Mouse (Mus musculus): ENCODE measurements at regions not wholly inside any gene's neighbourhood (a gene's known extent, or its start where the extent isn't known, plus 50 kb on each side); places are given as distances from the start of the nearest gene placed in this dataset.

DNA sequence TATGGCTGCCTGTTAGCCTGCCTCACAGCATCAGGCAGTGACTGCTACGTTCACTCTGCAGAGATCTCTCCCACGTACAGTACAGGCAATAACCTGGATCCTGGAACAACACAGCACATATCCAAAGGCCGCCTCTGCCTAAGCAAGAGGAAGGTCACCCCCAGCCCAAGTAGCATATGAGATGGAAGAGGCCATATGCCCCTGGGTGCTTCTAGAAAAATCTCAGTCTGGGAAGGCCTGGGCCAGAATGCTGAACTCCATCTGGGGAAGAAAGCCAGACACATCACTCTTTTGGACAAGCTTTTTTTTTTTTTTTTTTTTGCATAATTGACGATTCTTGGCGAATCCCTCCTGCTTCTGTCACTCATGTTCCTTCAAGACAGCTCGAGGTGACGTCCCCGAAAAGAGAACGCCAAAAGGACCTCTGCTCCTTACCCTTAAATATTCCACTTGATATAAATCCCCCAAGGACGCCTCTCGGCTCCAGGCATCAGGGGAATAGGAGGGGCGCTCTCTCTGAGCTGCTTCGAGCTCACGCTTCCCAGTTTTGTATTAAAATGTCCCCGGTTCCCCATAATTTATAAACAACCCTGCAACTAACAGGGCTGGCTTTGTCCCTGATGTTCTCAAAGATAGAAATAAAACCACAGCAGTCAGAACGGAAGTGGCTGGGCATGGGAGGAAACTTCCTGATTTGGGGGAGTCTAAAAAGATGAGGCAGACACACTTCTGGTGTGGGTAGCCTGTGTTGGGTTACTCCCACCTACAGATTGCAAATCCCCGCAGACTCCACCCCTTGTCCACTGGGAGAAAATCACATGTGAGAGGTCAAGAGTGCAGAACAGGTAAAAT, 150.4 kb downstream of the Cryba4 start:
- TF ChIP-seq CTCF (IDR thresholded peaks at IDR 0.05; ENCODE audit: low read depth, low read length) (no peak), POLR2A (IDR thresholded peaks at IDR 0.05; ENCODE audit: insufficient read depth, low read length) (no peak), EP300 (IDR thresholded peaks at IDR 0.05; ENCODE audit: insufficient read depth, low read depth, low read length) (no peak)
- Histone ChIP-seq H3K9me3 (replicated peaks; ENCODE audit: control insufficient read depth, insufficient read depth, low read length, poor library complexity, severe bottlenecking) (no peaks in the 10 kb centered on the region), H3K4me1 (ENCODE audit: control insufficient read depth, insufficient read depth, low read length) (no peaks in the 10 kb centered on the region), H3K27me3 (ENCODE audit: control insufficient read depth, insufficient read depth, low read length, poor library complexity, severe bottlenecking) (no peaks in the 10 kb centered on the region), H3K27ac (ENCODE audit: insufficient read depth, low read length) (no peak overlapping the region), H3K36me3 (ENCODE audit: control insufficient read depth, insufficient read depth, low read length, poor library complexity, severe bottlenecking) (no peaks in the 10 kb centered on the region), H3K9ac (ENCODE audit: low read depth, poor library complexity, severe bottlenecking) (no peak overlapping the region), H3K4me3 (ENCODE audit: low read depth, low read length) (no peak overlapping the region)

DNA sequence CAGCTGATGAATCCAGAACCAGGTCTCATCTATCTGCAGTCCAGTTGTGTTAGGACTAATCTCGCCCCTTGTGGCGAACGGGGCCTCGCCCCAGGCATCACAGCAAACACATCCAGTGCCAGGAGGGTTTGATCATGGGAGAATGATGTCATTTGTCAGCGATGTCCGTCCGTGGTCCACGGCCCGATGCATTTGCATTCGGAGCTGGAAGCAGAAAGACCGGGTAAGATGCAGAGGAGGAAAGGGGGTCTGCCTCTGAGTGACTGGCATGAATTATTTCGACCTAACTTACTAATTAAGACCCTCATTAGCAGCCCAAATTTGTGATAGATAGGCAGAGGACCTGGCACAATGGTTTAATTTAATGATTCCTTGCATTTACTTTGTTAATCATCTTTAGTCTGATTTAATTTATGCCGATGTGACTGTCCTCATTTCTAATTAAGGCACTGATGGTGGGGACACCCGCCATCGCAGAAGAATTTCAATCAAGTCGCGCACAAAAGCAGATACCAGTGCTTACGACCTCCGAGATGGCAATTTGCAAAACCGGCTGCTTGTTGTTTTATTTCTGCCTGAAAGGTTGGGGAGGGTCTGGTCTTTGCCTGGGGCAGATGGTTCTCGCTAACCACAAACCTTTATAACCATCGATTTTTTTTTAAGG, 141.9 kb downstream of the Cryba4 start:
- TF ChIP-seq POLR2A (IDR thresholded peaks at IDR 0.05; ENCODE audit: insufficient read depth, low read length) (no peak), CTCF (IDR thresholded peaks at IDR 0.05; ENCODE audit: low read depth, low read length) (no peak), EP300 (IDR thresholded peaks at IDR 0.05; ENCODE audit: insufficient read depth, low read depth, low read length) (no peak)
- Histone ChIP-seq H3K9me3 (replicated peaks; ENCODE audit: control insufficient read depth, insufficient read depth, low read length, poor library complexity, severe bottlenecking) (no peaks in the 10 kb centered on the region), H3K27me3 (ENCODE audit: control insufficient read depth, insufficient read depth, low read length, poor library complexity, severe bottlenecking) (no peaks in the 10 kb centered on the region), H3K9ac (ENCODE audit: low read depth, poor library complexity, severe bottlenecking) (no peak overlapping the region), H3K4me1 (ENCODE audit: control insufficient read depth, insufficient read depth, low read length) (no peaks in the 10 kb centered on the region), H3K27ac (ENCODE audit: insufficient read depth, low read length) (no peak overlapping the region), H3K36me3 (ENCODE audit: control insufficient read depth, insufficient read depth, low read length, poor library complexity, severe bottlenecking) (no peaks in the 10 kb centered on the region), H3K4me3 (ENCODE audit: low read depth, low read length) (no peak overlapping the region)

DNA sequence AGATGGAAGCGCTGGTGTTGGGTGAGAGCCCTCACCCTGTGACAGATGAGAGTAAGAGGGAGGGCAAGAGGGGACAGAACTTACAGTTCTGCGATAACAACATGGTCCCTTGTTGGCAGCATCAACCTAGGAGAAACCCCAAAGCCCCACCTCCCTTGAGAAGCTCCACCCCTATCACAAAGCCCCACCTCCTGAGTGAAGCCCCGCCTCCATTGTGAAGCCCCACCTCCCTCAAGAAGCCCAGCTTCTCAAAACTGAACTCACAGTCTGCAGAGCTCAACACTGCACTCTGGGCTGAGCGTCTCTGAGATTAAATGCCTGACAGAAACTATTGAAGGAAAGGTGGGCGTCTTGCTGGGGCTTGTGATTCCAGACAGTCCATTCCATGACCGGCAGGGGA, 131.6 kb downstream of the Cryba4 start:
- no peaks in the 10 kb centered on the region for H3K4me1 ChIP-seq (ENCODE audit: control insufficient read depth, insufficient read depth, low read length)
- no peak overlapping the region for H3K4me3 ChIP-seq (ENCODE audit: low read depth, low read length)
- no peak overlapping the region for H3K27ac ChIP-seq (ENCODE audit: insufficient read depth, low read length)
- no peaks in the 10 kb centered on the region for H3K36me3 ChIP-seq (ENCODE audit: control insufficient read depth, insufficient read depth, low read length, poor library complexity, severe bottlenecking)
- no peaks in the 10 kb centered on the region for H3K27me3 ChIP-seq (ENCODE audit: control insufficient read depth, insufficient read depth, low read length, poor library complexity, severe bottlenecking)
- H3K9me3 ChIP-seq (replicated peaks; ENCODE audit: control insufficient read depth, insufficient read depth, low read length, poor library complexity, severe bottlenecking): no peaks in the 10 kb centered on the region
- TF ChIP-seq EP300 (IDR thresholded peaks at IDR 0.05; ENCODE audit: insufficient read depth, low read depth, low read length): no peak
- no peak for TF ChIP-seq POLR2A (IDR thresholded peaks at IDR 0.05; ENCODE audit: insufficient read depth, low read length)
- no peak for TF ChIP-seq CTCF (IDR thresholded peaks at IDR 0.05; ENCODE audit: low read depth, low read length)
- H3K9ac ChIP-seq (ENCODE audit: low read depth, poor library complexity, severe bottlenecking): no peak overlapping the region

DNA sequence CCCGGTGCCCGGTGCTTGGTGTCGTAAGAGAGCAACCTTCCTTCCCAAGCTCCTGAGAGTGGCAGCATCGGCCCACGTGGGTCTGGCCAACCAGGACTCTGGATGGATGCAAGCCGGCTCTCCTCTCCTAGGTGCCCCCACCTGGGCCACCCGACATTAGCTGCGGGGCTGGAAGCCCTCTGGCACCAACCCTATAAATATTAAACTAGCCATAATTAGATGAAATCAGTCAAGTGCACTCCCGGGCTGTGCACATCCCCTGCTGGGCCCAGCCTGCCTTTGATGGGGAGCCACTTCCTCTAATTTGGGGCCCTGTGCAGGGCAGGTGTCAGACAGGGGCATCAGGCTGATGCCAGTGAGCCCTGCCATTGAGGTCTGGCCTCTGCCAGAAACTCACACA, 130.8 kb downstream of the Cryba4 start:
- H3K4me3 ChIP-seq (ENCODE audit: low read depth, low read length): no peak overlapping the region
- H3K27ac ChIP-seq (ENCODE audit: insufficient read depth, low read length): no peak overlapping the region
- TF ChIP-seq CTCF (IDR thresholded peaks at IDR 0.05; ENCODE audit: low read depth, low read length): no peak
- no peak for TF ChIP-seq POLR2A (IDR thresholded peaks at IDR 0.05; ENCODE audit: insufficient read depth, low read length)
- no peak for TF ChIP-seq EP300 (IDR thresholded peaks at IDR 0.05; ENCODE audit: insufficient read depth, low read depth, low read length)
- peaks cover 3% of the 10 kb centered on the region; the same call in 1 of the 2 replicates for H3K9me3 ChIP-seq (replicated peaks; ENCODE audit: control insufficient read depth, insufficient read depth, low read length, poor library complexity, severe bottlenecking)
- no peaks in the 10 kb centered on the region for H3K4me1 ChIP-seq (ENCODE audit: control insufficient read depth, insufficient read depth, low read length)
- H3K9ac ChIP-seq (ENCODE audit: low read depth, poor library complexity, severe bottlenecking): no peak overlapping the region
- no peaks in the 10 kb centered on the region for H3K27me3 ChIP-seq (ENCODE audit: control insufficient read depth, insufficient read depth, low read length, poor library complexity, severe bottlenecking)
- no peaks in the 10 kb centered on the region for H3K36me3 ChIP-seq (ENCODE audit: control insufficient read depth, insufficient read depth, low read length, poor library complexity, severe bottlenecking)

DNA sequence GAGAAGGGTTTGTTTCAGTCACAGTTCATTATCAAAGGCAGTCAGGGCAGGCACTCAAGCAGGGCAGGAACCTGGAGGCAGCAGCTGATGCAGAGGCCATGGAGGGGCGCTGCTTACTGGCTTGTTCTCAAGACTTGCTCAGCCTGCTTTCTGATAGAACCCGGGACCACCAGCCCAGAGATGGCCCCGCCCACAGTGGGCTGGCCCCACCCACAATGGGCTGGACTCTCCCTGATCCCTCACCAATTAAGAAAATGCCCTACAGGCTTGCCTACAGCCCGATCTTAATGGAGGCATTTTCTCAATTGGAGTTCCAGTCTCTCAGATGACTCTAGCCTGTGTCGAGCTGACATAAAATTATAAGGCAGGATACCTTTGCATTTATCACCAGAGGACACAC, 129.7 kb downstream of the Cryba4 start:
- no peak overlapping the region for H3K27ac ChIP-seq (ENCODE audit: insufficient read depth, low read length)
- TF ChIP-seq CTCF (IDR thresholded peaks at IDR 0.05; ENCODE audit: low read depth, low read length) (no peak), EP300 (IDR thresholded peaks at IDR 0.05; ENCODE audit: insufficient read depth, low read depth, low read length) (no peak), POLR2A (IDR thresholded peaks at IDR 0.05; ENCODE audit: insufficient read depth, low read length) (no peak)
- H3K4me3 ChIP-seq (ENCODE audit: low read depth, low read length): no peak overlapping the region
- H3K27me3 ChIP-seq (ENCODE audit: control insufficient read depth, insufficient read depth, low read length, poor library complexity, severe bottlenecking): no peaks in the 10 kb centered on the region
- H3K9me3 ChIP-seq (replicated peaks; ENCODE audit: control insufficient read depth, insufficient read depth, low read length, poor library complexity, severe bottlenecking): peaks cover 4% of the 10 kb centered on the region; the same call in 1 of the 2 replicates
- no peak overlapping the region for H3K9ac ChIP-seq (ENCODE audit: low read depth, poor library complexity, severe bottlenecking)
- no peaks in the 10 kb centered on the region for H3K36me3 ChIP-seq (ENCODE audit: control insufficient read depth, insufficient read depth, low read length, poor library complexity, severe bottlenecking)
- no peaks in the 10 kb centered on the region for H3K4me1 ChIP-seq (ENCODE audit: control insufficient read depth, insufficient read depth, low read length)

DNA sequence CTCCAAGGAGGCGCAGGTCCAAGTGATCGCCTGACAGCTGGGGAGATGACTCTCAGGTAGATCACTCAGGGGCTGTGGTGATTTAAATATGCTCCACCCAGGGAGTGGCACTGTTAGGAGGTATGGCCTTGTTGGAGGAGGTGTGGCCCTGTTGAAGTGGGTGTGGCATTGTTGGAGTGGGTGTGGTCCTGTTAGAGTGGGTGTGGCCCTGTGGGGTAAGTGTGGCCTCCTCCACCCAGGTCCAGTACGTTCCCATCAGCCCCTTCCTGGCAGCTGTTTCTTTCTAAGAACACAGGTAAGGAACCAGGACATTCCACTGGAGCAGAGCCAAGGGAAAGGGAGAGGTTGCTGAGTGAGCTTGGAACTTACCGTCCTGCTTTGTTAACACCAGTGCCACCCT, 125.1 kb downstream of the Cryba4 start:
- Histone ChIP-seq H3K4me3 (ENCODE audit: low read depth, low read length) (no peak overlapping the region), H3K9ac (ENCODE audit: low read depth, poor library complexity, severe bottlenecking) (no peak overlapping the region), H3K4me1 (ENCODE audit: control insufficient read depth, insufficient read depth, low read length) (no peaks in the 10 kb centered on the region), H3K36me3 (ENCODE audit: control insufficient read depth, insufficient read depth, low read length, poor library complexity, severe bottlenecking) (no peaks in the 10 kb centered on the region), H3K27me3 (ENCODE audit: control insufficient read depth, insufficient read depth, low read length, poor library complexity, severe bottlenecking) (no peaks in the 10 kb centered on the region), H3K27ac (ENCODE audit: insufficient read depth, low read length) (no peak overlapping the region), H3K9me3 (replicated peaks; ENCODE audit: control insufficient read depth, insufficient read depth, low read length, poor library complexity, severe bottlenecking) (peaks cover 4% of the 10 kb centered on the region; the same call in 1 of the 2 replicates)
- TF ChIP-seq CTCF (IDR thresholded peaks at IDR 0.05; ENCODE audit: low read depth, low read length) (no peak), POLR2A (IDR thresholded peaks at IDR 0.05; ENCODE audit: insufficient read depth, low read length) (no peak), EP300 (IDR thresholded peaks at IDR 0.05; ENCODE audit: insufficient read depth, low read depth, low read length) (no peak)
